Mouse (Mus musculus): Measurements from ENCODE around the gene Homer2. TPM values are rescaled to one million over a fixed set of nuclear protein-coding genes. Genes with fewer than 3 reads are reported as not detected.

Gene Homer2
- total RNA-seq, 2 experiments from 2014 or later: 74.9 to 79.6 TPM

DNA sequence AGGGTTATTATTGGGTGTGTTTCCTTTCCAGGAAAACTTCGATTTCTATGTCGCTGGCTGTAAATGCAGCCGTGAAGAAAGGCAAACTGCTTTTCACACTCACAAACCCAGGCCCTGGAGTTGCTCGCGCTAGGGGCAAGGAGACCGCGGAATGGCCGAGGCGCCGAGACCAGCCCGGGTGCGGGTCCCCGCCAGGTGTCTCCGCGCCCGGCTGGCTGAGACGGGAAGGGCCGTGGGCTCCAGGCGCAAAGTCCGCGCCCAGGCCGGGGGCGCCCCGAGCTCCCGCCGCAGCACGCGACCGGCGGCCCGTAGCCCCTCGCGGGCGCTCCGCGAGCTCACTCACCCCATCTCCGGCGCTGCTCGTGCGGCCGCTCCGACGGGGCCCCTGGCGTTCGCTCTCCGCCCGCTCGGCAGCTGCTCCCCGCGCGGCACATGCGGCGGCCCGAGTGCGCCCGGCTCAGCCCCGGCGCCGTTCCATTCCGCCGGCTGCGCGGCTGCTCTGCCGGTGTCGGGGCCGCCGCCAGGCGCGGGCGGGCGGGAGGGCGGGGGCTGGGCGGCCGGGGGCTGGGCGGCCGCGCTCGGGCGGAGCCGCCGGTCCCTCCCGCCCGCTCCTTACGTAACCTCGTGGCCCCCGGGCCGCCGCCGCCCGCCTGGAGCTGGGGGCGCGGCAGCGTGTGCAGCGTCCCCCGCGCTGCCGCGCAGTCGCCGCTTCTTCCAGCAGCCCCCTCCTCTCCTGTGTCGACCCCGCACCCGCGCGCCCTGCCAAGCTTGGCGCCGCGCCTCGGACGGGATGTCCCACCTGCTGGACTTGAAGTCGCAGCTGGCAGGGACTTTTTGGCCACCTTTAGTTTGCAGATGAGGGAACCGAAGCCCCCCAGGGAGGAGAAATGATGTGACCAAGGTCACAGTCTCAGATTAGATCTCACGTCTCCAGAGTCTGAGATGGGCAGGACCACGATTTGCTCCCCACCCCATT, 623 bp downstream of the Homer2 start:
- DNase-seq (ENCODE audit: low spot score in 2 of 2): no peak
- intact Hi-C loops (cut with DNase I): loop anchor here (5.0 kb wide), 1 partner anchor 74 kb away; no protein-coding TSS in a partner anchor

DNA sequence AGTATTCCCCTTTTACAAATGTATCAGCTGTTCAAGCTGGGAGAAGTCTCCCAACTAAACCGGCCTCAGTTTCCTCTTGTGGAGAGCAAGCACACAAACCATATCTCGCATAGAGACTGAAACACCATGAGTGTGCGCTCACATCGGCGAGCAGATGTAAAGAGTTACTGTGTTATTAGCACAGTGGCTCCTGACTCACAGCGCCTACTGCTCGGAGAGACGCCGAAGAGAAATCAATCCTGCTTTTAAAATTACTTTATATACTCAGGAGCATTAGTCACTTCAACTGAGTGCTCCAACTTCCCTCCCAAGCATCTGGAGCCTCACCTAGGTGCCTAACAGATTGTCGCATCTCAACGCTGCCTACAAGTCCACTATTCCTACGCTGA, 1.3 kb downstream of the Homer2 start:
- intact Hi-C loops (cut with DNase I): loop anchor here (5.0 kb wide), 1 partner anchor 74 kb away; no protein-coding TSS in a partner anchor
- no peak for DNase-seq (ENCODE audit: low spot score in 2 of 2)

DNA sequence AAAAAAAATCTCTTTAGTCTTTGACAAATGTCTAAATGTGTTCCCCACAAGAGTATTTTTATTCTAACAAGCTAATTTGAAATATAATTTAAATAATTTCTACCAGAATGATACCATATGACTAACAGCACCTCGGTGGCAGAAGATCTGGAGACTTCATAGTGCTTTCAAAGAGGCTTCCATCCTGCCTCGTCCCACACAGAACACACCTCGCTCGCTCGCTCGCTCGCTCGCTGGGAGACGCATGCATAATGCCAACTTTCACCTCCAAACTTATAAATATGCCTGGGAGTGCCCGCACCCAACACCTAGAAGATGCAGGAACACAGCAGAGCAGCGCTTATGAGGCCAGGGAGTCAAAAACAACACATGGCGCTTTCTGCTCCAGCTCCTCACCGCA, 9.0 kb downstream of the Homer2 start:
- no peak for DNase-seq (ENCODE audit: low spot score in 2 of 2)
- intact Hi-C loops (cut with DNase I): no loop called here

DNA sequence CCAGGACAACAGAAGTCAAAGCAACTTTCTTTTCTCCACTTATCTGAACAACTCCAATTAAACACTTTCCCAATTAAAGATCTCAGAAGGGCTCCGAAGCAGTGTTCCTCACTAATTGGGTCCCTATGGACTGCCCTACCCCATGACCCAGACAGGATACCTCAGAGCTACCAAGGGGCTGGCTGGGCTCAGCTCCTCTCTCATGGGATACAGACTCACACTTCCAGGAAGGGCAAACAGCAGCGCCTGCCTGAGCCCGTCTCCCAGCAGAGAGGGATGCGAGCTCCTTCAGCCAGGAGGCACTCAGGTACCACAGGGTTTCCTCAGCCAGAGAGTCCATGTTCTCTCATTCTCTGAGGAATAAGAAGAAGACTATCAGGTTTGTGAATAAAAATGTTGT, 9.4 kb downstream of the Homer2 start:
- intact Hi-C loops (cut with DNase I): no loop called here
- DNase-seq (ENCODE audit: low spot score in 2 of 2): no peak

DNA sequence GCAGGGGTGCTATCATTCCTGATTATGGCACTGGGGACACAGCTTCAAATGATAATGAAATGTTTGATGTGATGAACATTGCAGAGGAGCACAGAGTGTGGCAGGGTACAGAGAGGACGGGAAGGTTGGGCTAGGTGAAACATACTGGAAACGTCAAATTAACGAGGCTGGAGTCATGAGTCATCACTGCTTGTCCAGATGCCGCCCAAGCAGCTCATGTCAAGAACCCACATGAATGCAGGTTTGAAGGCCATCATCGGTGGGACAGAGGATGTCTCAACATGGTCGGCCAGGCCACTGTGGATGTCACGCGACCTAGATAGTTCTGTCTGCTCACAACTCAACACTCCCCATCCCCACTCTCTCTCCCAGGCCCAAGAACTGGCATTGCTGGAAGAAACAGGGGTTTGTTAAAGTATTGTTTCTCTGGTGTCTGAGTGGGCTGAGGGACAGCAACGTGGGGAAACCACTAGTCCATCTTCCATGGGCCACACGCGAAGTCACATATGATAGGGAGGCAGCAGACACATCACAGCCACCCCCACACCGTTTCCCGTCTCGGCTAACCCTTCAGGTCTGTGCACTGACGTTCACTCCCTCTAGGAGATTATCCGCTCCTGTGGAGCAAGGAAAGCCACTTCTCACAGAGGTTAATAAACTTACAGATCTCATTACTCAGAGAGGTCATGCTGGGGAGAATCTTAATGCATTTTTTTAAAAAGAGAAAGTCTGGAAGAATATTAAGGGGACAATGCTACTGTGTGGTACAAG, 11.4 kb downstream of the Homer2 start:
- no peak for DNase-seq (ENCODE audit: low spot score in 2 of 2)
- intact Hi-C loops (cut with DNase I): no loop called here

DNA sequence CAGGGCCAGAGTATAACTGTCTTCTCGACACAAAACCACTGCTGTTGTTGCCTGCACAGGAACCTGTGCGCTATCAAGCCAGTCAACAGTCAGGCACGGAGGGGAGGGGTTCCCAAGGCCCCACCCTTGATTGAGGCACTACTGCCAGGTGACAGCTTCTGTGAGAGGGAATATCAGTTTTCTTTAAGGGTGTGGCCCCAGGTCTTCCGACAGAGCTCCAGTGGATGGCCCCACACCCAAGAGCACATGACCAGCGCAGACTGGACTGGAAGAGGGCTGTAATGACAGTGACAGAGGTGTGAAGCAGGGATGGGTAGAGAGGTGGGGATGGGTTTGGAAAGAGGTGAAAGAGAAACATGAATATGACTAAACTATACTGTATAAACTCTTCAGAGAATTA, 16.3 kb downstream of the Homer2 start:
- no peak for DNase-seq (ENCODE audit: low spot score in 2 of 2)
- intact Hi-C loops (cut with DNase I): no loop called here

DNA sequence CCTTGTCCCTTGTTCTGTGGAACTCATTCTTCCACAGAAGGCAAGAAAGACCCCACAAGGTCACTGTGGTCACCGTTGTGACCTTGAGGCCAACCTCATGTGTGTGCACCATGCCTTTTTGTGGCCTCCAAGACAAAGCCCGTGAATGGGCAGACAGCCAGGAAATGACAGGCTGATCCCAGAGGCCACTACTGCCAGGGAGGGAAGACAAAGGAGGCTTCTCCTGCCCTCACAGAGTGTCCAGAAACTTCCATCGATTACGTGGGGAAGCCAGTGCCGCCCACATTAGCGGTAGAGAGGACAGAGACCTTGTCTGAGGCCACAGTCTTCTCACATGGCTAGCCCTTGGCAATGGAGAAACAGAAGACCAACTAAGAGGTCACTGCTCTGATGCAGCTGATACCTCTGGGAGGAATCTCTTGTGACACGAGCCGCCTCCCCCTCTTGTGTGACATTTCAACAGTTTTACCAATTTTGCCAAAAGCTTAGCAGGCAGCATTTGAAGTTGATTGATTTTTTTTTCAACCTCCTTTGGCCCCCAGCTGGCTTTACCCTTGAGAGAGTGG, 18.1 kb downstream of the Homer2 start:
- DNase-seq (ENCODE audit: low spot score in 2 of 2): no peak
- intact Hi-C loops (cut with DNase I): no loop called here

DNA sequence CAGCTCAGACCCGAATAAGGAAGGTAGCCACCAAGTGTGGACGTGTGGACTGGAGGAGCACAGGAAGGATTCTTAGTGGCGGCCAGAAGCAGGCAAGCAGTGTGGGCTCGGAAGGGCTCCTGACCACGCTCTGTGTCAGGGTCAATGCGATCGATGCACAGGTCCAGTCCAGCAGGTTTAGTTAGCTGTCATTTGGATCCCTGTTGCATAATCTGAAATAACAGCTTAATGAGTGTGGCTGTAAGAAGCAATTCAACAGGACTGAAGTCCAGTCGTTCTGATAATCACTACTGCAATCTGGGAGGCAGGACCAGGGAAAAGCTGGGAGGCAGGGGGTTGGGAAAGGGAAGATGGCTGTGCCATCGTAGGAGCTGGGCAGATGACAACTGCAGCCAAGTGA, 18.9 kb downstream of the Homer2 start:
- intact Hi-C loops (cut with DNase I): no loop called here
- no peak for DNase-seq (ENCODE audit: low spot score in 2 of 2)

DNA sequence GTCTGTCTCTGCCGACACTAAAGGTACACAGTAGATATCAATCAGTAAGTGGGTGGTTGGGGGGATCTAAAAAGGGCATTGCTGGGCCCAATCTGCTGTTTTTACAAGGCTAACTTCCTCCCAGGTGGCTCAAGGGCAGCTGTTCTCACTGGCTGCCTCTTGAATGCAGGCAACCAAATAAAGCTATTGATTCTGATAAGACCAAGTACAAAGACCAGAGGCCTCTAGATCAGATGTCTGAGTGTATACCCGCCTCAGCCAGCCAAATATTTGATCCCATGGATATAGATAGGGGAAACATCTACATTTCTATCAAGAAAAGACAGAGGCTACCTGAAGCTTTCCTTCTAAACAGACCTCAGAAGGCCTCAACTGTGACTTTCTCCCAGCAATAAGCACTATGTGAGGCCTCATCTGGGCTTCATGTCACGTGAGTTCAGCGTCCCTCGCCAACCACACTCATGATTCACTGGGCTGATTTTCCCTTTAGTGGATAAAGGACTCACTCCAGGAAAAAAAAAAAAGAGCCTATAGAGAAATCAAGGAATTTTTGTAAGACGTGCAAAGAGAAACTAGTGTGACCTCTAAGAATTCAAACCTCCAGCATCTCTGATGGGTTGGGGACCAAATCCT, 19.5 kb downstream of the Homer2 start:
- intact Hi-C loops (cut with DNase I): no loop called here

DNA sequence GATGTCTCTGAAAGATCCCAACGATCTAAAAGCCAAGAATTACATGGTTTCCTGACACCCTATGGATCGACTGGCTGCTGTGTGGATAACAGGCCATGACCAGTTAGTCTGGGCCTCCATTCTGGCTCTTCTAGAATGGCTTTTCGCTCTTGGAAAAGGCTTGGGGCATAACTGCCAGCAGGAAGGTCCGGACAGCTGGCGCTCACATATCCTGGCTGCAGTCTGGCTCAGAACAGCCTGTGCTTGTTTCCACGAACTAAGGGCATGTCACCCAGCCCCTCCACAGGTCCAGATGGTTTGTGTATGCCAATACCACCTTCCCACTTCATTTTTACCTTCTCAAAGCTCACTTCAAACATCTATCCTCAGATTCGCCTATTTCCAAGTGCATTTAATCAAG, 22.0 kb downstream of the Homer2 start:
- no peak for DNase-seq (ENCODE audit: low spot score in 2 of 2)
- intact Hi-C loops (cut with DNase I): no loop called here

More for the DNA sequence above, 19.5 kb downstream of the Homer2 start:
- DNase-seq (ENCODE audit: low spot score in 2 of 2): no peak

DNA sequence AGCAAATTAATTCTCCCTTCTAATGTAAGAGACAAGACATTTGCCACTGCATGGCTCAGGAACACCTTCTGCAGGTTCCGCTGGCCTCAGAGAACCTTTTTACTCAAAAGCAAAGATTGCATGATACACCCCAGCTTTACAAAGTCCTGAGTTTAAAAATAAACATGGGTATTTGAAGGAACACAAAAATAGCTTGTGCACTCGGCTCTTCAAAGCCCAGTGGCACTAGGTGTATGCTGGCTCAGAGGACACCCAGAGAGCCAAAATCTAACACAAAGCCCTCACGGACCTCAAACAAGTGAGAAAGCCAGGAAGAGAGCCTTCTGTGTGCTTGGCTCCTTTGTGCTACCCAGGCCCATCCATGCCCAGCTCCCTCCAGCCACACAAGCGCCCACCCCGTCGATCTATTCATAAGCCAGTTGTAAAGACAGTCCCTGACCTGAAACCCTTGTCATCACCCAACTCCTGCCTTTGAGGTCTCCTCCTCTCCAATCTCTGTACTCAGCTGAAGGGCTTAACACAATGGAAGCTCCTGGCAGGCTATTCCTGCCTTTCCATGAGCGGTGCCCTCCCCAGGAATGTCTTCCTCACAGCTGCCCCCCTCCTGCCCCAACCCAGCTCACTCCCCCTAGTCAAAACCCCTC, 23.4 kb downstream of the Homer2 start:
- no peak for DNase-seq (ENCODE audit: low spot score in 2 of 2)
- intact Hi-C loops (cut with DNase I): no loop called here

DNA sequence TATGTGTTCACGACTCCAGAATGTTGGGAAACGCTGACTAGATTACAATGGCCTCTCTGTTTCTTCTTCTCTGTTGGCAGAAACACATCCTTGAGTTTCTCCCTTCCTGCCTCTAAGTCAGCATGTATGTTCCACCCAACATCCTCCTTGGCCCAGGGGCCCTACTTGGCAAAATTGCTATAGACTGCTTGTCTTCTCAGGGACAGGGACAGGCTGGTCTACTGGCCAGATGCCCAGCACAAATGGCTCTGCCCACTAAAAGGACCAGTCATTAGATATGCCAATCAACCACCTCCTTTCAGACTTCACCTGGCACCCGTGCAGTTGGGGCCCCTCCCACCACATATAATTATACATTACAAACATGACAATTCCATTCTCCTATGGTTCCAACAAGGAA, 25.9 kb downstream of the Homer2 start:
- intact Hi-C loops (cut with DNase I): no loop called here
- DNase-seq (ENCODE audit: low spot score in 2 of 2): no peak

DNA sequence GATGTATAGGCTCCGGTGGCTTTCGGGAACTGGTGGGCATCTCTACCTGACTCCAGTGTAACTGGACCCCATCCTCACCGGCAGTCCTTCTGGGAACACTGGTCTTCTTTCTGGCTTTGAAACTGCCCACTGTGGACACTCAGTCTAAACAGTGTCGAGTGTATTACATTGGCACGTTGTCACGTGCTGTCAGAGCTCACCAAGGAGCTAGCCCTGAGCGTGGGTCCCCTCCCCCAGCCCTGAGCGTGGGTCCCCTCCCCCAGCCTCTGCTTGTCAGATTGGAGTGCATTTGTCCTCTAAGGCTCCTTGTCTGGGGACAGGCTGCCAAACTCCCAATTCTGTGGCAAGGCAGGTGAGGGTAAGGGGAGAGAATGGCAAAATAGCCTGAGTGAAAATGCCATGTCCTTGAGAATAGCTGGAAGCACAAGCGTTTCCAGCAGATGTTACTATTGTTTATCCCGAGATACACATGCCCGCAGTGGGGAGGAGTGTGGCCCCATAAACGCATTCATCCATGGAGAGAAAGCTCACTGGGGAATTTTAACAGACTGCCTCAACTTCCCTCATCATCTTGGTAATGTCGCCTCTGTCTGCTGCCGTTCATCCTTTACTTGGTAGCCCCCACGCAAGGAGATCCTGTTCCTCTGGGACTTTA, 33.8 kb downstream of the Homer2 start:
- no peak for DNase-seq (ENCODE audit: low spot score in 2 of 2)
- intact Hi-C loops (cut with DNase I): no loop called here

DNA sequence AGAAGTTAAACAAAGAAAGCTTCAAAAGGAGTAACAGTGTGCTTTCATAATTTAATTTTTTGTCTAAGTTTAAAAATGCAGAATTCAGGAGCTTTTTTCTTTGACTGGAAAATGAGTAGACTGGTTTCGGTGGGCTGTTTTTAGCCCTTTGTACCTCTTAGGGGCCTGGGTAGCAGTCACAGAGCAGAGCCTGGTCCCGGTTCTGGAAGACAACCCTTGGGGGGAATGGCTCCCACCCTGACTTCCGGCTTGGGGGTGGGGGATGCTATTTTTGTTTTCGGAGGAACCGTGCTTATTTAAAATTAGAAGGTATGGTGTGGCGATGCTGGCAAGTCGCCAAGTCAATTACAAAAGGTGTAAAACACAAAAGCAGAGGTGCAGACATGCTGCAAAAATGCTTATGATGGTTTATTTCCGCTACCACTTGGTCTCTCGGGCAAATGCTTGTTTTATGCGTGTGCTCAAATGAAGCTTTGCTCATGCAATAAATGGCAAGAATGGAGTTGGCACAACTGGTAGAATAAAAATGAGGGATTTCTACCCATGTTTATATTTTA, 34.5 kb downstream of the Homer2 start:
- intact Hi-C loops (cut with DNase I): no loop called here
- no peak for DNase-seq (ENCODE audit: low spot score in 2 of 2)

DNA sequence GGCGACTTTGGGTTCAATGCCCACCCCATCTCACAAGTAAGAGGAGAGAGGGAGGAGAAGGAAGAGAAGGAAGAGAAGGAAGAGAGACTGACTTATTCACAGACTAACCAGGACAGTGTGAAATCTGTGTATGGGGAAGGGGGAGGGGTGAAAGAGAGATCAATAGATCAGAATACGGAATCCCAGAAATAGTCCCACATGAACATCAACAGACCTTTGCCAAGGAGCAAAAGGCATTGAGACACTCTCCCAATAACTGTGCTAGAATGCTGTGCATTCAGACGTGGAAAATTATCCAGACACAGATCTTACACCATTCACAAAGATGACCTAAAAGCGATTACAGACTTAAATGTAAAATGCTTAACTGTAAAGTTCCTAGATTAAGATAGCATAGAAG, 40.2 kb downstream of the Homer2 start:
- intact Hi-C loops (cut with DNase I): no loop called here
- DNase-seq (ENCODE audit: low spot score in 2 of 2): no peak

DNA sequence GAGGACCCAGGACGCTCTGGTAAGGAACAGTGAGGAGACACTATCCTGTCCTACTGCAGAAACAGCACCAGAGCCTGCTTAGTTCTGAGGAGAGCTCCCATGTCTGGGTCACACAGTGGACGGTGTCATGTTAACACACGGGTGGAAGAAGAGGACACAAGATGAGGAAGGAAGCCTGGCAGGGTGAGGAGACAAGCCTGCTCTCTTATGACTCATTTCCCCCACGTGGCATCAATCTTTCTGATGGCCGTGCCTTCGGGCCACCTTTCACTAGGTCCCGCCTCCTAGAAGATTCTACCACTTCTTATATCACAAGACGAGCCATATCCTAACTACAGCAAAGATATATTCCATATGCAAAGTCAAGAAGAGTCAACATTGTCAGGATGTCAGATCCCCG, 40.7 kb downstream of the Homer2 start:
- intact Hi-C loops (cut with DNase I): no loop called here
- no peak for DNase-seq (ENCODE audit: low spot score in 2 of 2)

DNA sequence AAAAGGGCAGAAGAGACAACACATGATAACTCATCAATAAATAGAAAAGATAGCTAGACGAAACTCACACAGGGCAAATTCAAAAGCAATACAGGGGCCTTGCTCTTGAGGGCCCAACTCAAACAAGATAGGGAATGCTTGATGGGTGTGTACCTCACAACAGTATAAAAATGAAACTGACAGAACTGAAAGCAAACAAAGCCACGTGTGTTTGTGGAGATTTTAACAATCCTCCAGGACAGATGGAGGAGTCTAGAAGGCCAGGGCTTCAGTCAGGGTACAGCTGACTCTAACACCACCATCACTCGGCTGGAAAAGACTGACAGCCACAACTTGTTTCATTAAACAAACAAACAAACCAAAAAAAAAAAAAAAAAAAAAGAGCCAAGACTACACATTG, 44.3 kb downstream of the Homer2 start:
- intact Hi-C loops (cut with DNase I): no loop called here
- no peak for DNase-seq (ENCODE audit: low spot score in 2 of 2)

DNA sequence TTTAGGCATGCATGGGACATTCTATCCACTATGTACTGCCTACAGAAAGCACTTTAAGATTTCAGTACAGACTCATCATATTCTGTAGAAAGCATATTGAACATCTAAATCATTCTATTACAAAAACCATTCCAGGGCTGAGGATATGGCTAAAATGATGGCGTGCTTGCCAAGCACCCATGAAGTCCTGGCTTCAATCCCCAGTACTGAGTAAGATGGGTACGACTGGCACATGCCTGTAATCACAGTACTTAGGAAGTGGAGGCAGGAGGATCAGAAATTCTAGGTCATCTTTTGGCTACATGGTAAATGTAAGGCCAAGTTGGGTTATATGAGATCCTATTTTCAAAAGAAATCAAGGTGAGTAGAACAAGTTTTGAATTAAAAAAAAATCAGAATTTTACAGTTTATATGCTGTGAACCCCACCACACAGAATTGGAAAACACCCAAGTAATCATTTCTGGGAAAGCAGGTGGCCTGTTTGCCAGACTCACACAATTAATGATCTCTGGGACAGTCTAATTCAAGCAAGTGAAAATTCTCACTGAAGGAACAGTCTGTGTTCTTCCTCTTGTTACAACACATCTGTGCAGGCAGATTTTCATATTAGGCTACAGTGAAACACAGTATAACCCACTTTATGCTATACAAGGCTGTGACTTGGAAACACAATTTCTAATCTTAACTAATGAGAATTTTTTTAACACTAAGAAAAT, 49.5 kb downstream of the Homer2 start:
- DNase-seq (ENCODE audit: low spot score in 2 of 2): no peak
- intact Hi-C loops (cut with DNase I): no loop called here
